Mouse (Mus musculus): ENCODE data around the gene Srsf5. TPM values are rescaled to one million over a fixed set of nuclear protein-coding genes. Genes with fewer than 3 reads are reported as not detected.
"Not testable (repeated sequence)": the region's sequence is repeated elsewhere in the genome, so short reads cannot be mapped to it uniquely, and the experiment has no call there.

Srsf5 gene
- 100 to 1,000 TPM; 247 to 319 TPM for total RNA-seq (2021)

DNA sequence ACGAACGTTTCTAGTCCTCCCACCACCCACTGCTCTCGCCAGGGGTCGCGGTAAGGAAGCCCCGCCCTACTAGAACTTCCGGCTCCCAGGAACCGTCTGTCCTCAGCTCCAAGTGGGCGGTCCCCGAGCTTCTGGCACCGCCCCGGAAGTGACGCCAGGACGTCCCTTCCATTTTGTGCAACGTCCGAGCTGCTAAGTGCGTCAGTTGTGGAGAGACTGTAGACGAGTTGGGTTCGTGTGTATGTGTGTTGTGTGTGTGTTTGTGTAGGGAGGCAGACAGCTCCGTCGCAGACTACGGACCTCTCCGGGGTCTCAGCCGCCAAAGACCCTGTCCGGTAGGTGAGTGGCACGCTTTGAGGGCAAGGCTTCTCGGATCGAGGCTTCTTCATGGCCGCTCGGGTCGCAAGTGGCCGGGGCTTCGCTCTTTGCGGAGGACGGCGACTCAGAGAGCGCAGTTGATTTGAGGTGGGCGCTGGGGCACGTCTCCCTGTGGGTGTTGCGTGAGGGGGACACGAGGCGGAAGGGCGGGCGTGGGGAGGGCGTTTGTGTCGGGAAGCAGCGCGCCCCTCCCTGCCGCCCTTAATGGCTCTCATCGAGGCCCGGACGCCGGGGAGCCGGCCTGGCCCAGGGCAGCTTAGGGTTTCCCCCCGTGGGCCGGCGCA is at the start of gene Srsf5:
Srsf5 (plus strand) TSS at position 171 of the 662 bp plus-strand sequence.
- DNase-seq: peak; percentile 99 to 100
- intact Hi-C loops (cut with DNase I): no loop called here

GRCm38 (mm10) chr12:80909631-80910030 is 35.7 kb upstream of the Srsf5 start:
- DNase-seq: no peak
- intact Hi-C loops (cut with DNase I): no loop called here

DNA sequence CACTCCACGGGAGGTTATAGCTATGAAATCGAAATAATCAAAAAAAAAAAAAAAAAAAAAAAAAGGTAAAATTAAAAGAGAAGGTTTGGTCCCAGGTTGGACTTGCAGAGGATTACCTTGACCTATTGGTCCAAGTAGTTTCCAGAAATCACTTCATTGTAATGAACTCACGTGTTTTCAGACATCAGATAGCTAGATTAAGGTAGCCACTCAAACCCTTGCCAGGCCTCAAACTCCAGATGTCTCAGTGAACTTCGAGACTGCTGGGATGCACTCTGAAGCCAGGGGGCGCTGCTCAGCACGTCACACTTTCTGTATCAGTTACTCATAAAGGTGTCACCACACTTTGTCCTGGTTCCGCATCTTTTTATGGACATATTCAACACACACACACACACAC is 27.5 kb upstream of the Srsf5 start:
- peak in 1 of 2 experiments; percentile 18 for DNase-seq
- intact Hi-C loops (cut with DNase I): no loop called here

DNA sequence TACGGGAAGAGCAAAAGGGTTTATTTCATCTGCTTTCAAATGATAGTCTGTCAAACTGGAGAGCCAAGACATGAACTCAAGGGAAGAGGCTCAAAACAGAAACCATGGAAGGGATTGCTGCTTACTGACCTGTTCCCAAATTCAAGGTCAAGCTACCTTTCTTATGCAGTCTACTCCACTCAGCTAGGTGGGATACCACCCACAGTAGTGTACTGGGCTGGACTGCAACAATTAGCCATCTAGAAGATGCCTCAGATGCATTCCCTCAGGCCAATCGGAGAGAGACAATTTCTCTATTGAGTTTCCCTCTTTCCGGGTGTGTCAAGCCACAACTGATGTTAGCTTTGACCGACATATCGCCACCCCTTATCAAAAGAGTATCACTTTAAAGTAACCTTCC is 24.0 kb upstream of the Srsf5 start:
- intact Hi-C loops (cut with DNase I): no loop called here
- DNase-seq: no peak

- intact Hi-C loops (cut with DNase I): no loop called here
- no peak for DNase-seq
These were observed 22.4 kb upstream of the Srsf5 start for GRCm38 (mm10) chr12:80922869-80923268.

DNA sequence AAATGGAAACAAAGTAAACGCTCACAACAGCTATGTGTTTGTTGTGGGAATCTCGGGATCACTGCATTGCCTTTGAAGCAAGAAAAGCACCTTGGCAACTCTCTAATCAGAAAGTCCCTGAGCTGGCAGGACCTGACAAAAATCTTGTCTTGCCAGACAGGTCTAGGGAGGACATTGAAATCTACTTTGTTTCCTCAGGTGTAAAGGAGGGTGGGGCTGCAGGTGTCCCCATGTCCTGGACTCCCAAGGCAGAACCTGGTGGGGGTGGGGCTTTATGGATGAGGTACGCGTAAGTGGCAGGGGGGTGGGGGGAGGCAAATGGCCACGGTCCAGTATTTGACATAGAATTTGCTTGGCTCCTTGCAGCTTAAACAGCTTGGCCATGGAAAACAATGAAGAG is 21.7 kb upstream of the Srsf5 start:
- intact Hi-C loops (cut with DNase I): no loop called here
- DNase-seq: no peak

DNA sequence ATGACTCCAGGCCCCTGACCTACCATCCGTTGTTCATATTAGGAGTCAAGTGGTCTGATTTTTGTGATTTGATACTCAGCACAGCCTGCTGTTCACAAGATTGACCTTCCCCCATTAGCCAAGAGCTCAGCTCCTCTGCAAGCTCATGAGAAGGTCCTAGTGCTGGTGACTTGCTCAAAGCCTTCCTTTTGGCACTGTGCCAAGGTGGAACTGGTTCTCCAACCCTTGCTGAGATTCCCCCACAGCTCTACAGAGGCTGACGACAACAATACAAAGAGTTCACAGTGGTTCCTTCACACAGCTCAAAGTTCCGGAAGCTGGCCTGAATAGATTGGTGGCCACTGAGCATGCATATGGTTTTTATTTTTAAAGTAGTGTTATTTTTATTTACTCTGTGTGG is 21.1 kb upstream of the Srsf5 start:
- peak; percentile 21 to 40 for DNase-seq
- intact Hi-C loops (cut with DNase I): no loop called here

- intact Hi-C loops (cut with DNase I): no loop called here
- peak; percentile 28 to 30 for DNase-seq
These were observed 19.4 kb upstream of the Srsf5 start for GRCm38 (mm10) chr12:80925919-80926318.

DNA sequence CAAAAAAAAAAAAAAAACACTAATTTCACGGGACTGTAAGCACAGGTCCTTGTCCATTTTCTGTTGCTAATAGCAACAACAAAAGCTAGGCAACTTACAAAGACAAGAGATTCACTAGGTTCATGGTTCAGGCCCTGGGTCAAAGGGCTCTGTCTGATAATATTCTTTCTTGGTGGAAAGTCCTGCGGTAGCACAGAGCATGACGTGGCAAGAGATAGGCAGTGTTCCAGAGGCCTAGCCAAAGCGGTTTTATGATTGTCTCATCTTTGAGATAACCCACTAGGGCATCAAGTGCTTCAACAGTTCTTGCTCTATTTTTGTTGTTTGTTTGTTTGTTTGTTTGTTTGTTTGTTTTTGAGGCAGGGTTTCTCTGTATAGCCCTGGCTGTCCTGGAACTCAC is 18.8 kb upstream of the Srsf5 start:
- no peak for DNase-seq
- intact Hi-C loops (cut with DNase I): no loop called here

DNA sequence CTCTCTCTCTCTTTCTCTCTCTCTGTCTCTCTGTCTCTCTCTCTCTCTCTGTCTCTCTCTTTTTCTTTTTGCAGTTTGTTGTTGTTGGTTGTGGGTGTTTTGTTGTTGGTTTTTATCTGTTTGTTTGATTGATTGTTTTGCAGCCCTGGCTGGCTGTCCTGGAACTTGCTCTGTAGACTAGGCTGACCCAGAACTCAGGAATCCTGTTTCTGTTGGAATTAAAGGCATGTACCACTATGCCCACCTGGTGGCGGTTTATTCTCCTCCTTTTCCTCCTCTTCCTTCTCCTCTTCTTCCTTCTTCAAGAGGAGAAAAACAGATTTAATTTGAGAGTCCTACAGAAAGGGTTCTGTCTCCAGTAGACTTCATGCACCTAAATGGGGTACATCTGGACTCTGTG is 17.8 kb upstream of the Srsf5 start:
- no peak for DNase-seq
- intact Hi-C loops (cut with DNase I): no loop called here

DNA sequence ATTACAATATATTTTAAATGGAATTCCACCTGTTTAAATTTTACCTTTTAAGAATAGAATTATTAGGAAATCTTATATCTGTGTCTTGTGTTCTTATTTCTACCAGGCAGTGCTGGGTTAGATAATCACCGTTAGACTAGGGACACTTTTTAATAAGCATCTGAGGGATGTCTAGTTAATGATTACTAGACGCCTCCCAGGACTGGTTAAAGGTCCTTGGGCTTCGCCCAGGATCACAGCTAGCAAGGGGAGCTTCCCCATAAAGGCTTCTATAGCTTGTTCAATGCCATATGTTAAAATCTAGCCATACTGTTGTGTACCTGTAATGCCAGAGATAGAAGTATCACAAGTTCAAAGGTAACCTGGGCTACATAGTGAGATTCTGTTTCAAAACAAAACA is 16.4 kb upstream of the Srsf5 start:
- intact Hi-C loops (cut with DNase I): no loop called here
- no peak for DNase-seq

- intact Hi-C loops (cut with DNase I): no loop called here
- DNase-seq: no peak
These were observed 15.2 kb upstream of the Srsf5 start for GRCm38 (mm10) chr12:80930141-80930540.

DNA sequence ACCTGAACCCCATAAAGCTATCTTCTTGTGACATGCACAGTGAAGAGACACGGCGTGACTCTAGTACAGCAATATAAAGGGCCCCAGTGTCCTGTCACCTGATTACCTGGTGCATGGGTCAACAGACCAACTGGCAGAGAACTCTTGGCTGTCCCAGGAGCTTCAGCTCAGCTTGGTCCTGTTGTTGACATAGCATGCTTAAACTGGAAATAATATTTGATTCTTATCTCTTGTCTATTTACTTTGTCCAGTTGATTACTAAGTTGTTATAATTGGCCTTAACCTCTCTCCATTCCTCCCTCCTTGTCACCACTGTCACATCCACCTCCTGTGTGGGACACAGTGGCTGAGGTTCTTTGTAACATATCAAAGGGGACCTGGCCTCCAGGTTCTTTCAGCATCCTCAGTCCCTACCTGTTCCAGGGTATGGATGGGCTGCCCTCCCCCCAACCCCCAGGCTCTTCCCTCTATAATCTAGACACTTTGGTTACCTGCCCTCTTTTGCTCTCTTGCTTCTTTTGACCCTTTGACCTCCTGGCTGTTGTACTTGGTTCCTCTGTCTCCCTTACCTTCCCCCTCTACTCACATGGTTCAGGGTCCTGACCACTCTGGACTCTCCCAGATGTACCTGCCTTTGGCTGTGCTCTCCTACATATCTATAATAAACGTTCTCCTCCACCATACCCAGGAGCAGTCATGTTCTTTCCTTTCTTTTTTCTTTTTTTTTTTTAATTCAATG is 13.7 kb upstream of the Srsf5 start:
- intact Hi-C loops (cut with DNase I): no loop called here
- no peak for DNase-seq

DNA sequence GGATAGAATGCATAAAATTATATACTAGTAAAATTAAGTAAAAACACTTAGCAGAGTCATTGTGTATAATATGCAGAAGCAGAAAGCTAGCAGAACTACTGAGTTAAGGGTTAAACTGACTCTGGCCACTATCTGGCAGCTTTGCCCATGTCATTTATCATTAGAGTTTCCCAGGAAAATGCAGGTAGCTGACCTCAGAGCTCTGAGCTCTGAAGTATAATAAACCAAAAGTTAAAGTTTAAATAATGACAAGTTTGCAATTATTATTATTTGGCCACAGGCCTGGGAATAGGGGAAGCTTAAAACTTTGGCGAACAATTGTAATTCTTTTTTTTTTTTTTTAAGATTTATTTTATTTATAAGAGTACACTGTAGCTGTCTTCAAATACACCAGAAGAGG is 12.4 kb upstream of the Srsf5 start:
- DNase-seq: no peak
- intact Hi-C loops (cut with DNase I): no loop called here

- intact Hi-C loops (cut with DNase I): no loop called here
These were observed 8.6 kb upstream of the Srsf5 start for GRCm38 (mm10) chr12:80936751-80937150.

DNA sequence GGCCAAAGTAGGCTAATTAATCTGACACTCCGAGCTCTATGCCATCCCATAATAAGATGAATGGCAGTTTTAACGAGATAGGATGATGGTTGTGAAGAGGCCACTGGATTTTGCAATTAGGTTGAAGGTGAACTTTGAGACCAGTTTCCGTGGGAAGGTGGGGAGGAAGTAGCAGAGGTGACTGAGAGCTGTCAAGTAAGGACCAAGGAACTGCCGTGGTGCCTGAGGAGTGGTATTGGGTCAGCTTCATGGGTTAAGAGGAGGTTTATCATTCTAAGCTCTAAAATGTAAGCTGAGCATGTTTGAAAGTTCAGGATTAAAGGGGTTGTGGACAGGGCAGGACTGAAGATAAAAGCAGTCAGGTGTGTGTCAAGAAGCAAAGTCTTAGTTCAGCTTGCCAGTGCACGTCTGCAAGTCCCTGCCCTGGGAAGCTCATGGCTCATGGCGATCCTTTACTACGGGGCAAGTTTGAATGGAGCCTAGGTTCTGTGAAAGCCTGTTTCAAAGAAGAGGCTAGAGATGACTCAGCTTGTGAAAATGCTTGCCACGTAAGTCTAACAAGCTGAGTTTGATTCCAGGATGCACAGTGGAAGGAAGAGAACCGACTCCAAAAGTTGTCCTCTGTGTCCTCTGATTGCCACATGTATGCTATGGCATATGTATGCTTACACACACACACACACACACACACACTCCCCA is 7.8 kb upstream of the Srsf5 start:
- intact Hi-C loops (cut with DNase I): no loop called here
- DNase-seq: no peak

More at GRCm38 (mm10) chr12:80936751-80937150, 8.6 kb upstream of the Srsf5 start:
- DNase-seq: no peak

DNA sequence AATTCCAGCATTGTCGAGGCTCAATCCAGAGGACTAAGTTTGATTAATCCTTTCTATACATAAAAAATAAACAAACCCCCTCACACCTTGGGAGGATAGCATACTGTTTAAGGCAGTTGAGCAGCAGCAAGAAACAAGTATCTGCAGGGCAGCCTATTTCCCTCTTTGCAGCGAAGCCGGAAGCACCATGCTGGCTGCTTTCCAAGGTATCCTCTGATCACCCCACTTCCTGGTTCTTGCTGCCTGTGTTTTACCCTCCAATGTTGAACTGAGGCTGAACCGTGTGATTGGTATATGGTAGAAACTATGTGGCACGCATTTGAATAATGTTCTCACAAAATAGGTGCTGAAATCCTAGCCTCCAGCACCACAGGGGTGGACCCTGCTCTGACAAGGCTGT is 6.7 kb upstream of the Srsf5 start:
- intact Hi-C loops (cut with DNase I): no loop called here
- peak; percentile 76 to 80 for DNase-seq

- intact Hi-C loops (cut with DNase I): no loop called here
- no peak for DNase-seq
These were observed 6.1 kb upstream of the Srsf5 start for GRCm38 (mm10) chr12:80939165-80939564.

DNA sequence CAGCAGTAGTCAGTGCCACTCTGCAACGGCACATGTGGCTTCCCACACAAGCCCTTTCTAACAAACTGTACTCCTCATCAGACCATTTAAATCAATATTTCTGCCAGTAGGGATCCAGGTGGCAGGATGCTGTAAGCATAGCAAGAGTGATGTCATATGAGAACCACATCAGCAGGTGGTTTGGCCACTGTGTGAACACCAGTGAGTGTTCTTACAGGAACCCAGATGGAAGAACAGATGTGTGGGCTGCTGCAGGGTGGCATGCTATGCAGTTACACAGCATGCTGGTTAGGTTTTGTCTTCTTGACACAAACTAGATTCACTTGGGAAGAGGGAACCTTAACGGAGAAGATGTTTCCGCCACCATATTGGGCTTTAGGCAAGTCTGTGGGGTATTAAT is 3.4 kb upstream of the Srsf5 start:
- DNase-seq: no peak
- intact Hi-C loops (cut with DNase I): loop anchor here (5.0 kb wide), 1 partner anchor 175 kb away; no protein-coding TSS in a partner anchor

GRCm38 (mm10) chr12:80943395-80943794 is 1.9 kb upstream of the Srsf5 start:
- intact Hi-C loops (cut with DNase I): loop anchor here (5.0 kb wide), 1 partner anchor 176 kb away; no protein-coding TSS in a partner anchor
- no peak for DNase-seq

DNA sequence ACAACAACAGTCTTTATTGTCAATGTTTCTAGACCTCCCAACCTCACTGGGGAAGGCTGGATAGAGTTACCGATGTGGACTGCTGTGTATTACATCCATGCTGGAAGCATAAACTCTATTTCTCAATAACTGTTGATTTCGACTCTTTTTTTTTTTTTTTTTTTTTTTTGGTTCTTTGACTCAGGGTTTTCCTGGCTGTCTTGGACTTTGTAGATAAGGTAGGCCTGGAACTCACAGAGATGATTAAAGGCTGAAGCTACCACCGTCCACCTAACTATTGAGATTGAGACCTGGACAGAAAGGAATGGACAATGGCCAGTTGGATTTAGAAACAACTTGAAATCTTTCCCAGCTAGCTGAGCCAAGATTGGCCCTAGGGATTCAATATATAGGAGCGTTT is 1.1 kb upstream of the Srsf5 start:
- intact Hi-C loops (cut with DNase I): loop anchor here (5.0 kb wide), 1 partner anchor 177 kb away; no protein-coding TSS in a partner anchor
- DNase-seq: no peak

- DNase-seq: not testable (repeated sequence)
- intact Hi-C loops (cut with DNase I): loop anchor here (5.0 kb wide), 1 partner anchor 178 kb away; no protein-coding TSS in a partner anchor
These were observed 356 bp upstream of the Srsf5 start for GRCm38 (mm10) chr12:80944963-80945333.
